Mouse (Mus musculus): Measurements from ENCODE around the gene Pik3cb. TPM values are rescaled to one million over a fixed set of nuclear protein-coding genes. Genes with fewer than 3 reads are reported as not detected.

The Pik3cb gene
- 2.9 and 3.7 TPM in 2 replicates for polyA plus RNA-seq (2012; rRNA removed)

GRCm38 (mm10) chr9:99140063-99140882, at the start of gene Pik3cb:
TSS of gene Pik3cb (minus strand) at chr9:99140621.

GRCm38 (mm10) chr9:99035575-99035974, 104.8 kb downstream of the Pik3cb start, which contains the start of gene Gm1123:
TSS of gene Gm1123 (minus strand) at chr9:99035715.

Other genes with a start within 250 kb of the Pik3cb start
- not detected in 2 replicates for gene 7420426K07Rik, start 237.5 kb downstream of the Pik3cb start, polyA plus RNA-seq (2012; rRNA removed)
- gene Foxl2, start 185.3 kb downstream of the Pik3cb start, polyA plus RNA-seq (2012; rRNA removed) = not detected in 2 replicates
- 4.6 and 4.7 TPM in 2 replicates for gene Faim, start 154.2 kb downstream of the Pik3cb start, polyA plus RNA-seq (2012; rRNA removed)
- 0.04 and 0.05 TPM in 2 replicates for gene Gm1123, start 104.9 kb downstream of the Pik3cb start, polyA plus RNA-seq (2012; rRNA removed)
- not detected in 2 replicates for gene Faiml, start 96.6 kb upstream of the Pik3cb start, polyA plus RNA-seq (2012; rRNA removed)
- gene Cep70, start 102.7 kb upstream of the Pik3cb start, polyA plus RNA-seq (2012; rRNA removed) = 6.8 and 8.8 TPM in 2 replicates
- gene Esyt3, start 217.9 kb upstream of the Pik3cb start, polyA plus RNA-seq (2012; rRNA removed) = 0.02 TPM in 2 replicates